Mouse (Mus musculus) thymus, adult 2 months (tissue): ENCODE data around the gene Pin1rt1.

Source experiments
- CTCF ChIP-seq: fragments of 200-500 bp; IDR thresholded peaks from 2 replicates; pipeline ENCODE4 v1.5.1; 2012; ENCODE audit warnings: mild to moderate bottlenecking, control low read depth, low read length, moderate library complexity, borderline replicate concordance; ENCODE audit not compliant: control insufficient read depth, poor library complexity, insufficient read depth; ENCODE audit errors: extremely low read depth
- POLR2A ChIP-seq: fragments of 200-500 bp; IDR thresholded peaks from 2 replicates; pipeline ENCODE4 v1.6.1; 2012; ENCODE audit warnings: mild to moderate bottlenecking, low read length, control low read depth, moderate library complexity; ENCODE audit not compliant: control insufficient read depth, poor library complexity, insufficient read depth; ENCODE audit errors: extremely low read depth

GRCm38 (mm10) chr2:104716279-104716678, at the start of gene Pin1rt1:
- TF ChIP-seq POLR2A (no peak), CTCF (no peak)
